Mouse (Mus musculus) right cerebral cortex, postnatal 4 days (tissue): ENCODE measurements around the gene Adam17.
"Not testable (repeated sequence)": the region's sequence is repeated elsewhere in the genome, so short reads cannot be mapped to it uniquely, and the experiment has no call there.

Experiments
- DNase-seq: peaks from one replicate; pipeline ENCODE4 v3.0.0-alpha.2; 2022

Adam17 gene

GRCm38 (mm10) chr12:21373100-21373819 lies at the start of gene Adam17:
TSS of gene Adam17 (minus strand) at chr12:21373632.
- DNase-seq = peak; percentile 95

- DNase-seq = peak; percentile 22
Measured at GRCm38 (mm10) chr12:21418621-21419131, 45.2 kb upstream of the Adam17 start.

- no peak for DNase-seq
Measured at GRCm38 (mm10) chr12:21418083-21418482, 44.7 kb upstream of the Adam17 start.

GRCm38 (mm10) chr12:21417100-21418070 lies 44.0 kb upstream of the Adam17 start, which contains the start of gene Ywhaq:
TSS of gene Ywhaq (minus strand) at chr12:21417637.
- DNase-seq = peak; percentile 97

GRCm38 (mm10) chr12:21416506-21416905 lies 43.1 kb upstream of the Adam17 start:
- DNase-seq = peak; percentile 29

GRCm38 (mm10) chr12:21410620-21411019 lies 37.2 kb upstream of the Adam17 start:
- no peak for DNase-seq

- no peak for DNase-seq
Measured at GRCm38 (mm10) chr12:21409651-21410050, 36.2 kb upstream of the Adam17 start.

GRCm38 (mm10) chr12:21408789-21409367 lies 35.4 kb upstream of the Adam17 start:
- DNase-seq = no peak

GRCm38 (mm10) chr12:21402771-21403170 lies 29.3 kb upstream of the Adam17 start:
- DNase-seq = no peak

GRCm38 (mm10) chr12:21386201-21386600 lies 12.8 kb upstream of the Adam17 start:
- DNase-seq = no peak

GRCm38 (mm10) chr12:21378765-21379346 lies 5.4 kb upstream of the Adam17 start:
- not testable (repeated sequence) for DNase-seq

GRCm38 (mm10) chr12:21375376-21376157 lies 2.1 kb upstream of the Adam17 start:
- DNase-seq = no peak

- no peak for DNase-seq
Measured at GRCm38 (mm10) chr12:21373820-21374475, 516 bp upstream of the Adam17 start.

- no peak for DNase-seq
Measured at GRCm38 (mm10) chr12:21370035-21370611, 3.3 kb downstream of the Adam17 start.

GRCm38 (mm10) chr12:21369087-21369410 lies 4.4 kb downstream of the Adam17 start:
- no peak for DNase-seq

GRCm38 (mm10) chr12:21368376-21369086 lies 4.9 kb downstream of the Adam17 start:
- DNase-seq = no peak

- no peak for DNase-seq
Measured at GRCm38 (mm10) chr12:21364624-21365435, 8.6 kb downstream of the Adam17 start.

GRCm38 (mm10) chr12:21363195-21363594 lies 10.2 kb downstream of the Adam17 start:
- no peak for DNase-seq

GRCm38 (mm10) chr12:21362686-21363085 lies 10.7 kb downstream of the Adam17 start:
- DNase-seq = no peak
